Mouse (Mus musculus) embryonic facial prominence, embryonic 12.5 days (tissue): ENCODE results near the gene Tex52. TPM values are rescaled to one million over a fixed set of nuclear protein-coding genes. Genes with fewer than 3 reads are reported as not detected.
"Not testable (repeated sequence)": the region's sequence is repeated elsewhere in the genome, so short reads cannot be mapped to it uniquely, and the experiment has no call there.

Experiments
- ATAC-seq: fragments of 200-750 bp; cut with Nextera tagmentation; 2 replicates; pipeline ENCODE4 v1.8.0; 2017; ENCODE audit not compliant: insufficient number of reproducible peaks, insufficient read depth, low FRiP score, low TSS enrichment
- H3K27ac ChIP-seq: fragments of 300-500 bp; sonication (generic); 2 replicates; pipeline ENCODE4 v1.5.1; 2016; ENCODE audit warnings: mild to moderate bottlenecking
- H3K27me3 ChIP-seq: fragments of 300-500 bp; sonication (generic); 2 replicates; pipeline ENCODE4 v1.6.1; 2016; ENCODE audit warnings: mild to moderate bottlenecking, moderate library complexity
- H3K36me3 ChIP-seq: fragments of 300-500 bp; sonication (generic); 2 replicates; pipeline ENCODE4 v1.6.1; 2016; ENCODE audit warnings: mild to moderate bottlenecking
- H3K4me1 ChIP-seq: fragments of 300-500 bp; sonication (generic); 2 replicates; pipeline ENCODE4 v1.6.1; 2016
- H3K4me2 ChIP-seq: fragments of 300-500 bp; sonication (generic); replicated peaks from 2 replicates; pipeline ENCODE4 v1.6.1; 2016; ENCODE audit warnings: mild to moderate bottlenecking, moderate library complexity
- H3K4me3 ChIP-seq: fragments of 300-500 bp; sonication (generic); 2 replicates; pipeline ENCODE4 v1.5.1; 2016; ENCODE audit warnings: mild to moderate bottlenecking
- H3K9ac ChIP-seq: fragments of 300-500 bp; sonication (generic); 2 replicates; pipeline ENCODE4 v1.6.1; 2016; ENCODE audit warnings: mild to moderate bottlenecking, moderate library complexity
- H3K9me3 ChIP-seq: fragments of 300-500 bp; sonication (generic); 2 replicates; pipeline ENCODE4 v1.6.1; 2016; ENCODE audit warnings: mild to moderate bottlenecking, moderate library complexity
- WGBS: fragments of 180-500 bp; shearing (Covaris S2); methylation state at CpG from one replicate; pipeline ENCODE4 v1.1.7; 2016; 5-methylcytosine and 5-hydroxymethylcytosine counted together
- polyA plus RNA-seq: library from polyadenylated mRNA; unstranded; fragments of >200 nt; fragmentation: Nextera tagmentation; extraction: Ambion mirVana; gene quantifications from 2 replicates; pipeline ENCODE4 v1.2.1, GENCODE M21; 2016

Gene Tex52
- polyA plus RNA-seq, 1 experiment from 2014 or later: 0.42 TPM

- H3K4me2 ChIP-seq: no peak overlapping the region
- no peak overlapping the region for H3K4me3 ChIP-seq
- peaks cover 28% of the 10 kb centered on the region for H3K4me1 ChIP-seq
- ATAC-seq: no peak
- peaks cover 21% of the 10 kb centered on the region for H3K36me3 ChIP-seq
- WGBS: 17% methylated on average over 2 of the region's 2 CpGs
- no peaks in the 10 kb centered on the region for H3K27me3 ChIP-seq
- H3K27ac ChIP-seq: no peak overlapping the region
- no peaks in the 10 kb centered on the region for H3K9me3 ChIP-seq
- no peak overlapping the region for H3K9ac ChIP-seq
These were observed 16.3 kb upstream of the Tex52 start for GRCm38 (mm10) chr6:128358999-128359398.

GRCm38 (mm10) chr6:128361901-128362300 lies 13.4 kb upstream of the Tex52 start:
- Histone ChIP-seq H3K4me2 (peak overlapping the region; percentile 92), H3K27ac (peak overlapping the region; percentile 95), H3K4me3 (peak overlapping the region; percentile 90), H3K9me3 (no peaks in the 10 kb centered on the region), H3K36me3 (peaks cover 34% of the 10 kb centered on the region), H3K4me1 (peaks cover 19% of the 10 kb centered on the region), H3K9ac (peak overlapping the region; percentile 81), H3K27me3 (no peaks in the 10 kb centered on the region)
- 17% methylated on average over 9 of the region's 9 CpGs for WGBS
- ATAC-seq: no peak

- peak; percentile 92 for ATAC-seq
- no peaks in the 10 kb centered on the region for H3K9me3 ChIP-seq
- H3K4me3 ChIP-seq: peak within 1 kb of the TSS; percentile 90
- peaks cover 34% of the 10 kb centered on the region for H3K36me3 ChIP-seq
- H3K27me3 ChIP-seq: no peaks in the 10 kb centered on the region
- peak within 1 kb of the TSS; percentile 81 for H3K9ac ChIP-seq
- under 1% methylated on average over 74 of the region's 76 CpGs for WGBS
- peaks cover 19% of the 10 kb centered on the region for H3K4me1 ChIP-seq
- peak within 1 kb of the TSS; percentile 95 for H3K27ac ChIP-seq
- peak within 1 kb of the TSS; percentile 92 for H3K4me2 ChIP-seq
These were observed 12.8 kb upstream of the Tex52 start, which contains the start of the genes Rhno1 and Foxm1 for GRCm38 (mm10) chr6:128362381-128363006. Gene Rhno1, minus strand, starts transcription at chr6:128362911. Gene Foxm1, plus strand, starts transcription at chr6:128362967.

- H3K9ac ChIP-seq: peak overlapping the region; percentile 81
- H3K27ac ChIP-seq: peak overlapping the region; percentile 95
- peaks cover 19% of the 10 kb centered on the region for H3K4me1 ChIP-seq
- peak overlapping the region; percentile 92 for H3K4me2 ChIP-seq
- peak overlapping the region; percentile 90 for H3K4me3 ChIP-seq
- no peaks in the 10 kb centered on the region for H3K9me3 ChIP-seq
- peak; percentile 43 for ATAC-seq
- peaks cover 34% of the 10 kb centered on the region for H3K36me3 ChIP-seq
- no peaks in the 10 kb centered on the region for H3K27me3 ChIP-seq
- WGBS: 2% methylated on average over 45 of the region's 46 CpGs
These were observed 12.0 kb upstream of the Tex52 start for GRCm38 (mm10) chr6:128363007-128363825.

- WGBS: 81% methylated on average over 6 of the region's 6 CpGs
- no peaks in the 10 kb centered on the region for H3K9me3 ChIP-seq
- no peak overlapping the region for H3K9ac ChIP-seq
- no peaks in the 10 kb centered on the region for H3K27me3 ChIP-seq
- no peak overlapping the region for H3K4me3 ChIP-seq
- ATAC-seq: no peak
- H3K4me2 ChIP-seq: no peak overlapping the region; the same call in 1 of the 2 replicates
- no peak overlapping the region for H3K27ac ChIP-seq
- peaks cover 40% of the 10 kb centered on the region for H3K36me3 ChIP-seq
- H3K4me1 ChIP-seq: peaks cover 17% of the 10 kb centered on the region
These were observed 10.5 kb upstream of the Tex52 start for GRCm38 (mm10) chr6:128364721-128365120.

- Histone ChIP-seq H3K27me3 (no peaks in the 10 kb centered on the region), H3K9ac (no peak overlapping the region), H3K9me3 (no peaks in the 10 kb centered on the region), H3K4me3 (no peak overlapping the region), H3K4me2 (no peak overlapping the region), H3K27ac (no peak overlapping the region), H3K36me3 (peaks cover 58% of the 10 kb centered on the region), H3K4me1 (peaks cover 8% of the 10 kb centered on the region)
- no peak for ATAC-seq
- WGBS: 92% methylated on average over 5 of the region's 5 CpGs
These were observed 8.8 kb upstream of the Tex52 start for GRCm38 (mm10) chr6:128366466-128366865.

GRCm38 (mm10) chr6:128370040-128370439 lies 5.2 kb upstream of the Tex52 start:
- no peak overlapping the region for H3K9ac ChIP-seq
- H3K4me2 ChIP-seq: no peak overlapping the region
- no peaks in the 10 kb centered on the region for H3K27me3 ChIP-seq
- H3K36me3 ChIP-seq: peaks cover 94% of the 10 kb centered on the region
- 94% methylated on average over 5 of the region's 5 CpGs for WGBS
- no peak overlapping the region for H3K27ac ChIP-seq
- no peaks in the 10 kb centered on the region for H3K9me3 ChIP-seq
- no peak for ATAC-seq
- peaks cover 10% of the 10 kb centered on the region; the same call in 1 of the 2 replicates for H3K4me1 ChIP-seq
- H3K4me3 ChIP-seq: no peak overlapping the region

GRCm38 (mm10) chr6:128376371-128377085 lies 1.3 kb downstream of the Tex52 start:
- Histone ChIP-seq H3K27ac (no peak overlapping the region), H3K36me3 (peaks cover 48% of the 10 kb centered on the region), H3K9me3 (no peaks in the 10 kb centered on the region), H3K4me1 (peaks cover 10% of the 10 kb centered on the region; the same call in 1 of the 2 replicates), H3K4me3 (no peak overlapping the region), H3K27me3 (no peaks in the 10 kb centered on the region), H3K4me2 (no peak overlapping the region), H3K9ac (no peak overlapping the region)
- no peak for ATAC-seq
- 86% methylated on average over 17 of the region's 17 CpGs for WGBS

GRCm38 (mm10) chr6:128379636-128380035 lies 4.4 kb downstream of the Tex52 start:
- 86% methylated on average over 16 of the region's 16 CpGs for WGBS
- H3K27ac ChIP-seq: no peak overlapping the region
- H3K9ac ChIP-seq: no peak overlapping the region
- no peak overlapping the region for H3K4me3 ChIP-seq
- H3K36me3 ChIP-seq: peaks cover 17% of the 10 kb centered on the region
- ATAC-seq: no peak
- H3K9me3 ChIP-seq: no peaks in the 10 kb centered on the region
- no peaks in the 10 kb centered on the region for H3K27me3 ChIP-seq
- 0 out of 2 replicates have a peak, but pooled peaks cover 5% of the 10 kb centered on the region for H3K4me1 ChIP-seq
- no peak overlapping the region for H3K4me2 ChIP-seq

- ATAC-seq, H3K4me2 ChIP-seq, H3K27ac ChIP-seq, H3K4me3 ChIP-seq, H3K27me3 ChIP-seq, H3K4me1 ChIP-seq, H3K9me3 ChIP-seq, H3K9ac ChIP-seq: not testable (repeated sequence)
- 69% methylated on average over 1 of the region's 1 CpGs for WGBS
- H3K36me3 ChIP-seq: peaks cover 11% of the 10 kb centered on the region
These were observed 5.4 kb downstream of the Tex52 start for GRCm38 (mm10) chr6:128380594-128381167.

GRCm38 (mm10) chr6:128381254-128381653 lies 6.0 kb downstream of the Tex52 start:
- Histone ChIP-seq H3K9ac (no peak overlapping the region), H3K4me3 (no peak overlapping the region), H3K27me3 (no peaks in the 10 kb centered on the region), H3K9me3 (no peaks in the 10 kb centered on the region), H3K27ac (no peak overlapping the region), H3K36me3 (peaks cover 8% of the 10 kb centered on the region), H3K4me2 (no peak overlapping the region), H3K4me1 (no peaks in the 10 kb centered on the region)
- no peak for ATAC-seq
- 79% methylated on average over 3 of the region's 3 CpGs for WGBS
